26 mouse cellular contexts compared by ENCODE assay signal in genomic region chr2:135901015-135901414, GRCm38 (mm10).
"Had no signal": no experiment of that assay in that cellular context is flagged by ENCODE, and none has a peak within 500 bp of the region (broad histone marks: within the 10 kb centered on the region; RNA-seq: fewer than 3 reads in every experiment).

No protein-coding gene starts in this region.

- H3K9ac ChIP-seq: embryonic facial prominence, embryonic 12.5 days; embryonic facial prominence, embryonic 13.5 days; embryonic facial prominence, embryonic 15.5 days; forebrain, embryonic 12.5 days; forebrain, embryonic 13.5 days; forebrain, embryonic 15.5 days; forebrain, postnatal 0 days had no signal

- H3K4me1 ChIP-seq: embryonic facial prominence, embryonic 12.5 days; embryonic facial prominence, embryonic 15.5 days; forebrain, embryonic 10.5 days; forebrain, embryonic 12.5 days; forebrain, embryonic 13.5 days; forebrain, embryonic 15.5 days had no signal

- H3K27me3 ChIP-seq: embryonic facial prominence, embryonic 12.5 days; embryonic facial prominence, embryonic 13.5 days; embryonic facial prominence, embryonic 15.5 days; forebrain, embryonic 12.5 days; forebrain, embryonic 13.5 days; forebrain, embryonic 15.5 days had no signal

- DNase-seq: cerebellum, adult 9-10 months; cerebellum, adult 9-11 months; cerebellum, postnatal 10 days; cerebellum, postnatal 14 days; cerebellum, postnatal 25 days; cerebellum, postnatal 36 days; embryo, embryonic 11 days; forebrain, postnatal 0 days; gastrocnemius, adult 2 months; gastrocnemius, postnatal 10 days; gastrocnemius, postnatal 25 days; gastrocnemius, postnatal 36 days; heart, adult 11 months; heart, adult 18-20 months; heart, adult 2 months had no signal

- H3K4me3 ChIP-seq: embryonic facial prominence, embryonic 10.5 days; embryonic facial prominence, embryonic 12.5 days; embryonic facial prominence, embryonic 13.5 days; embryonic facial prominence, embryonic 15.5 days; erythroblast, embryonic 14.5 days; forebrain, embryonic 10.5 days; forebrain, embryonic 12.5 days; forebrain, embryonic 13.5 days; forebrain, embryonic 15.5 days; gastrocnemius, adult 2 months; heart, adult 2 months had no signal

- ATAC-seq: forebrain, embryonic 13.5 days; forebrain, embryonic 14.5 days; forebrain, embryonic 15.5 days; forebrain, embryonic 16.5 days; forebrain, postnatal 0 days had no signal

- H3K4me2 ChIP-seq: embryonic facial prominence, embryonic 12.5 days; embryonic facial prominence, embryonic 13.5 days; embryonic facial prominence, embryonic 15.5 days; forebrain, embryonic 12.5 days; forebrain, embryonic 13.5 days; forebrain, embryonic 15.5 days had no signal

- H3K27ac ChIP-seq: embryonic facial prominence, embryonic 10.5 days; embryonic facial prominence, embryonic 12.5 days; embryonic facial prominence, embryonic 13.5 days; embryonic facial prominence, embryonic 15.5 days; forebrain, embryonic 10.5 days; forebrain, embryonic 12.5 days; forebrain, embryonic 13.5 days; forebrain, embryonic 15.5 days; gastrocnemius, adult 2 months; heart, adult 2 months had no signal

- H3K36me3 ChIP-seq: embryonic facial prominence, embryonic 10.5 days; embryonic facial prominence, embryonic 12.5 days; embryonic facial prominence, embryonic 13.5 days; embryonic facial prominence, embryonic 15.5 days; forebrain, embryonic 10.5 days; forebrain, embryonic 12.5 days; forebrain, embryonic 15.5 days had no signal

- H3K9me3 ChIP-seq: embryonic facial prominence, embryonic 10.5 days; embryonic facial prominence, embryonic 12.5 days; embryonic facial prominence, embryonic 13.5 days; embryonic facial prominence, embryonic 15.5 days; forebrain, embryonic 10.5 days; forebrain, embryonic 12.5 days; forebrain, embryonic 13.5 days; forebrain, embryonic 15.5 days had no signal
